Mouse (Mus musculus): Measurements from ENCODE around the gene Ufc1. TPM values are rescaled to one million over a fixed set of nuclear protein-coding genes. Genes with fewer than 3 reads are reported as not detected.

The Ufc1 gene
- total and polyA plus RNA-seq, 3 experiments, result 71.0 to 408 (median 101) TPM

DNA sequence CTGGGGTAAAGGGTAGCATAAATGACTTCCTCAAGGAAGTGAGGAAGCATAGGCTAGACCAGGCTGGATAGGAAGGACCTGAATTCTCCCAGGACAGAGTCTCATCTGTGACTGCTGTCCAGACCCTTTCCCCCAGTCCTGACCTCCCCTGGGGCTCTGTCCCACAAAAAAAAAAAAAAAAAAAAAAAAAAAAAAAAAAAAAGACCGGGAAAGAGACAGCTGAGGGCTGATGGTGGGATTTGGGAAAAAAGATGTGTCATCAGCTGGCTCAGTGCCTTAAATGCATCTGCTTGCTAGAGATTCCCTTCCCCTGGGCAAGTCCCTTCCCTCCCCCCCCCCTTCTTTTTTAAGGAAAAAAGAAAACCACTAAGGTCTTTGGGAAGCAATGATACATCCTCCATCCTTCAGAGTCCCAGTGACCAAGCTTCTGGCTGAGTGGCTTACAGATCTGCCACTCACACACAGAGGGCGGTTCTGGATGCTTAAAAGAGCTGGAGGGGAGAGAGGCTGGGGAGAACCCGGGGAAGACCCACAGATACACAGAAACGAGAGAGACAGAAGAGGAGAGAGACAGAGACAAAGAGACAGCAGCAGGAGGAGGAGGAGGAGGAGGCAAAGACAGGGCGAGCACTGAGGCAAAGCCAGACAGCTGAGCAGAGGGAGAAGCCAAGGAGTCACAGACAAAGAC, 44.8 kb downstream of the Ufc1 start, which contains the start of gene Adamts4:
Gene Adamts4, plus strand, starts transcription at position 509 of the 688 bp plus-strand sequence.
- H3K27me3 ChIP-seq (ENCODE audit: control insufficient read depth in 1 of 2, insufficient read depth in 2 of 2, low read length in 2 of 2), result peaks cover 0 to 3% of the 10 kb centered on the region in 2 experiments; a peak in 1 of 4 replicates

DNA sequence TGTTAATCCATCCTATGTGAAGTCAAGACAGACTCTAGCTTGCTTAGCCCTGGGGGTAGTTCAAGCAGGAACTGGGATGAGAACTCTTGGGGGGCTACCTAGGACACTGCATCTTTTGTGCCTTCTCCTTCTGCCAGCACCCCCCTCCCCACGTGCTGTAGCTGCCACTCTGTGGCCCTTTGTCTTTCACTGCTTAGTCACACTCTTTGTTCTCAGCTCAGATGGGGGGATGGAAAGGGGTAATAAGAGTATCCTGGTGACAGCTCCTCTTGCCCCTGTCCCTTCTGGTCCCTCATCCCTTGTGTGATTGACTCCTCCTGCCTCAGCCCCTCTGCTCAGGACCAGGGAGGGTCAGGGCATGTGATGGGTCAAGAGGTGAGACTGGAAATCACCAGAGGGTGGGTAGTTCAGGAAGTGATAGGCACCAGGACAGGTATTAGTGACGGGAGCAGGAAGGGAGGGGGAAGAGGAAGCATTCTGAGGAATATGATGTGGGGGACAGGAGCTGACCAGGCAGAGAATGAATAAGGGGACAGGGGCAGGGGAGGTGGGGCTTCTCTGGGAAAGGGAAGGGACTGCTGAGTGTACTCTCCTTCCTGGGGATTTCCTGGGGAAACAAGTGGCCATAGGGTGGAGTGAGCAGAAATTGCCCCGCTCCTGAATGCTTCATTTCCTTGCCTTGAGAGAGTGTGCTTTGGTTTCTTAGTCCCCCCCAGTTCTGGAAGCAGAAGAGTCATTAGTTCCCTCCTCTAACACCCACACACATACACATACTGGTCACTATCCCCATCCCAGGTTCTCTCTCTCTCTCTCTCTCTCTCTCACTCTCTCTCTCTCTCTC, 46.2 kb downstream of the Ufc1 start:
- H3K4me1 ChIP-seq (ENCODE audit: control insufficient read depth in 1 of 2, insufficient read depth in 2 of 2, low read length in 2 of 2), result peaks cover 2 to 21% of the 10 kb centered on the region in 2 experiments; a peak in 3 of 4 replicates
- DNase-seq (ENCODE audit: low read depth, low spot score), result no peak
- no peak for TF ChIP-seq CHD1 (IDR thresholded peaks at IDR 0.05; ENCODE audit: low read depth, low read length)
- no peak for TF ChIP-seq CTCF (IDR thresholded peaks at IDR 0.05 in 2 of 3, conservative IDR thresholded peaks at IDR 0.05 in 1 of 3; ENCODE audit: control insufficient read depth in 1 of 3, insufficient read depth in 1 of 3, low read depth in 2 of 3, low read length in 3 of 3, poor library complexity in 1 of 3, severe bottlenecking in 1 of 3)
- TF ChIP-seq MAZ (IDR thresholded peaks at IDR 0.05; ENCODE audit: low read depth, low read length), result no peak
- TF ChIP-seq RCOR1 (IDR thresholded peaks at IDR 0.05; ENCODE audit: low read depth, low read length), result no peak
- TF ChIP-seq MAFK (IDR thresholded peaks at IDR 0.05; ENCODE audit: borderline replicate concordance, low read depth, low read length), result no peak
- no peak overlapping the region for H3K9ac ChIP-seq (ENCODE audit: control insufficient read depth, low read depth, low read length, poor library complexity, severe bottlenecking)
- H3K27ac ChIP-seq (ENCODE audit: control insufficient read depth, low read depth, low read length), result no peak overlapping the region
- no peak overlapping the region for H3K4me3 ChIP-seq (ENCODE audit: control insufficient read depth in 1 of 2, insufficient read depth in 1 of 2, low read depth in 2 of 2, low read length in 2 of 2)
- peaks cover 11% of the 10 kb centered on the region for H3K79me2 ChIP-seq (ENCODE audit: control insufficient read depth, insufficient read depth, low read length, poor library complexity)
- peaks cover 0 to 1% of the 10 kb centered on the region in 2 experiments; a peak in 1 of 4 replicates for H3K27me3 ChIP-seq (ENCODE audit: control insufficient read depth in 1 of 2, insufficient read depth in 2 of 2, low read length in 2 of 2)
- no peaks in the 10 kb centered on the region for H3K9me3 ChIP-seq (replicated peaks; ENCODE audit: insufficient read depth, low read length)
- H3K36me3 ChIP-seq (ENCODE audit: control insufficient read depth in 1 of 2, insufficient read depth in 2 of 2, low read length in 2 of 2), result peaks cover 0 to 12% of the 10 kb centered on the region in 2 experiments; a peak in 2 of 4 replicates

More for the DNA sequence above, 44.8 kb downstream of the Ufc1 start, which contains the start of gene Adamts4:
- Histone ChIP-seq H3K9ac (ENCODE audit: control insufficient read depth, low read depth, low read length, poor library complexity, severe bottlenecking) (no peak within 1 kb of the TSS), H3K4me3 (ENCODE audit: control insufficient read depth in 1 of 2, insufficient read depth in 1 of 2, low read depth in 2 of 2, low read length in 2 of 2) (no peak within 1 kb of the TSS), H3K9me3 (replicated peaks; ENCODE audit: insufficient read depth, low read length) (no peaks in the 10 kb centered on the region), H3K4me1 (ENCODE audit: control insufficient read depth in 1 of 2, insufficient read depth in 2 of 2, low read length in 2 of 2) (peaks cover 2 to 20% of the 10 kb centered on the region in 2 experiments; a peak in 3 of 4 replicates), H3K79me2 (ENCODE audit: control insufficient read depth, insufficient read depth, low read length, poor library complexity) (peaks cover 11% of the 10 kb centered on the region), H3K36me3 (ENCODE audit: control insufficient read depth in 1 of 2, insufficient read depth in 2 of 2, low read length in 2 of 2) (peaks cover 0 to 9% of the 10 kb centered on the region in 2 experiments; a peak in 2 of 4 replicates), H3K27ac (ENCODE audit: control insufficient read depth, low read depth, low read length) (no peak within 1 kb of the TSS)
- no peak for TF ChIP-seq MYB (IDR thresholded peaks at IDR 0.05; ENCODE audit: low read depth, low read length)
- TF ChIP-seq SIN3A (IDR thresholded peaks at IDR 0.05; ENCODE audit: low read length), result no peak
- no peak for TF ChIP-seq CHD2 (IDR thresholded peaks at IDR 0.05; ENCODE audit: low read length)
- DNase-seq (ENCODE audit: low read depth, low spot score), result no peak

DNA sequence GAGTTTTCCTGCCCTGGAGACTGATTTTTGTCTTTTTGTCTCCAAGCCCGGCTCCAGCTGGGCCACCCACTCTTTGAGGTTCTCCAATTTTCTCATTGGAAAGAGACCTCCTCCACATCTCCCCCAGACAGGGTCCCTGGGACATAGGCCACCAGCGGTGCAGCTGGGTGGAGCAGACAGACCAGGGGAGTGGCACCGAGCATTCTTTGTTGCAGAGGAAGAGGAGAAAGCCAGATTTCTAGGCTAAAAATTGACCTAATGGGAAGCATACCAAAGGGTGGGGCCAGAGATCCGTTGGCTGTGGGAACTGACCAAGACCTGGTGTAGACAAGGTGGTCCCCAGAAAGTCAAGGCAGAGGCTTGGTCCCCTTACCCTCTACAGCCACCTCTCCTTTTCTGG, 46.9 kb downstream of the Ufc1 start:
- Histone ChIP-seq H3K36me3 (ENCODE audit: control insufficient read depth in 1 of 2, insufficient read depth in 2 of 2, low read length in 2 of 2) (peaks cover 0 to 12% of the 10 kb centered on the region in 2 experiments; a peak in 2 of 4 replicates), H3K9me3 (replicated peaks; ENCODE audit: insufficient read depth, low read length) (no peaks in the 10 kb centered on the region), H3K4me3 (ENCODE audit: control insufficient read depth in 1 of 2, insufficient read depth in 1 of 2, low read depth in 2 of 2, low read length in 2 of 2) (peak overlapping the region; percentile 69 to 71), H3K9ac (ENCODE audit: control insufficient read depth, low read depth, low read length, poor library complexity, severe bottlenecking) (peak overlapping the region; percentile 72), H3K79me2 (ENCODE audit: control insufficient read depth, insufficient read depth, low read length, poor library complexity) (peaks cover 11% of the 10 kb centered on the region), H3K27me3 (ENCODE audit: control insufficient read depth in 1 of 2, insufficient read depth in 2 of 2, low read length in 2 of 2) (no peaks in the 10 kb centered on the region; a peak in 1 of 4 replicates), H3K4me1 (ENCODE audit: control insufficient read depth in 1 of 2, insufficient read depth in 2 of 2, low read length in 2 of 2) (peaks cover 2 to 21% of the 10 kb centered on the region in 2 experiments; a peak in 3 of 4 replicates), H3K27ac (ENCODE audit: control insufficient read depth, low read depth, low read length) (peak overlapping the region; percentile 78)
- no peak for DNase-seq (ENCODE audit: low read depth, low spot score)
- TF ChIP-seq USF2 (IDR thresholded peaks at IDR 0.05; ENCODE audit: borderline replicate concordance in 1 of 2, insufficient read depth in 1 of 2, low read depth in 1 of 2, low read length in 2 of 2) (no peak), ETS1 (IDR thresholded peaks at IDR 0.05; ENCODE audit: low read depth, low read length) (no peak), UBTF (IDR thresholded peaks at IDR 0.05; ENCODE audit: borderline replicate concordance, insufficient read depth, low read depth, low read length) (no peak), POLR2AphosphoS5 (IDR thresholded peaks at IDR 0.05; ENCODE audit: borderline replicate concordance, low read depth, low read length) (no peak), MAX (IDR thresholded peaks at IDR 0.05; ENCODE audit: low read length) (no peak), CTCF (IDR thresholded peaks at IDR 0.05 in 2 of 3, conservative IDR thresholded peaks at IDR 0.05 in 1 of 3; ENCODE audit: control insufficient read depth in 1 of 3, insufficient read depth in 1 of 3, low read depth in 2 of 3, low read length in 3 of 3, poor library complexity in 1 of 3, severe bottlenecking in 1 of 3) (no peak), MYB (IDR thresholded peaks at IDR 0.05; ENCODE audit: low read depth, low read length) (no peak), RAD21 (IDR thresholded peaks at IDR 0.05; ENCODE audit: low read depth, low read length) (no peak), MAFK (IDR thresholded peaks at IDR 0.05; ENCODE audit: borderline replicate concordance, low read depth, low read length) (no peak), POLR2AphosphoS2 (IDR thresholded peaks at IDR 0.05; ENCODE audit: low read length) (no peak), RCOR1 (IDR thresholded peaks at IDR 0.05; ENCODE audit: low read depth, low read length) (no peak), NELFE (IDR thresholded peaks at IDR 0.05; ENCODE audit: low read depth, low read length) (no peak)

Data from MEL (cell line).